Mouse (Mus musculus): ENCODE data around the gene Fam189a1. TPM values are rescaled to one million over a fixed set of nuclear protein-coding genes. Genes with fewer than 3 reads are reported as not detected.

Fam189a1 gene
- polyA plus RNA-seq, 1 experiment from 2014 or later: 7.7 TPM

GRCm38 (mm10) chr7:64819683-64820082, 336.7 kb downstream of the Fam189a1 start:
- ATAC-seq (ENCODE audit: low FRiP score): no peak
- Histone ChIP-seq H3K36me3 (no peaks in the 10 kb centered on the region), H3K4me1 (no peaks in the 10 kb centered on the region), H3K9me3 (replicated peaks) (no peaks in the 10 kb centered on the region), H3K4me2 (replicated peaks) (no peak overlapping the region), H3K4me3 (no peak overlapping the region), H3K27me3 (no peaks in the 10 kb centered on the region), H3K9ac (no peak overlapping the region), H3K27ac (no peak overlapping the region)
- 85% methylated on average over 9 of the region's 9 CpGs for WGBS

GRCm38 (mm10) chr7:64808876-64809275, 347.5 kb downstream of the Fam189a1 start:
- ATAC-seq (ENCODE audit: low FRiP score): peak; percentile 66; the same call in 1 of the 2 replicates
- Histone ChIP-seq H3K9me3 (replicated peaks) (no peaks in the 10 kb centered on the region), H3K9ac (no peak overlapping the region), H3K4me1 (peaks cover 13% of the 10 kb centered on the region), H3K36me3 (no peaks in the 10 kb centered on the region), H3K27ac (no peak overlapping the region), H3K27me3 (no peaks in the 10 kb centered on the region), H3K4me3 (no peak overlapping the region), H3K4me2 (replicated peaks) (no peak overlapping the region)
- 29% methylated on average over 6 of the region's 6 CpGs for WGBS

- peak; percentile 21; the same call in 1 of the 2 replicates for ATAC-seq (ENCODE audit: low FRiP score)
- Histone ChIP-seq H3K9me3 (replicated peaks) (no peaks in the 10 kb centered on the region), H3K36me3 (no peaks in the 10 kb centered on the region), H3K27ac (no peak overlapping the region), H3K4me3 (no peak overlapping the region), H3K4me2 (replicated peaks) (no peak overlapping the region), H3K9ac (no peak overlapping the region), H3K27me3 (no peaks in the 10 kb centered on the region), H3K4me1 (peaks cover 14% of the 10 kb centered on the region)
- 73% methylated on average over 8 of the region's 8 CpGs for WGBS
Measured at GRCm38 (mm10) chr7:64805100-64805499, 351.3 kb downstream of the Fam189a1 start.

- Histone ChIP-seq H3K4me1 (no peaks in the 10 kb centered on the region), H3K9me3 (replicated peaks) (no peaks in the 10 kb centered on the region), H3K36me3 (no peaks in the 10 kb centered on the region), H3K9ac (no peak overlapping the region), H3K4me3 (no peak overlapping the region), H3K27ac (no peak overlapping the region), H3K27me3 (no peaks in the 10 kb centered on the region), H3K4me2 (replicated peaks) (no peak overlapping the region)
- no peak for ATAC-seq (ENCODE audit: low FRiP score)
- WGBS: 86% methylated on average over 6 of the region's 6 CpGs
Measured at GRCm38 (mm10) chr7:64795554-64795953, 360.8 kb downstream of the Fam189a1 start.

GRCm38 (mm10) chr7:64792031-64792430, 364.3 kb downstream of the Fam189a1 start:
- Histone ChIP-seq H3K36me3 (no peaks in the 10 kb centered on the region), H3K9ac (no peak overlapping the region), H3K4me1 (no peaks in the 10 kb centered on the region), H3K27ac (no peak overlapping the region), H3K27me3 (no peaks in the 10 kb centered on the region), H3K4me2 (replicated peaks) (no peak overlapping the region), H3K9me3 (replicated peaks) (no peaks in the 10 kb centered on the region), H3K4me3 (no peak overlapping the region)
- 72% methylated on average over 8 of the region's 8 CpGs for WGBS
- no peak for ATAC-seq (ENCODE audit: low FRiP score)

GRCm38 (mm10) chr7:64791145-64791544, 365.2 kb downstream of the Fam189a1 start:
- H3K4me3 ChIP-seq: no peak overlapping the region
- no peak overlapping the region for H3K27ac ChIP-seq
- no peaks in the 10 kb centered on the region for H3K4me1 ChIP-seq
- WGBS: 74% methylated on average over 9 of the region's 9 CpGs
- ATAC-seq (ENCODE audit: low FRiP score): no peak
- H3K4me2 ChIP-seq (replicated peaks): no peak overlapping the region
- H3K27me3 ChIP-seq: no peaks in the 10 kb centered on the region
- no peak overlapping the region for H3K9ac ChIP-seq
- H3K36me3 ChIP-seq: no peaks in the 10 kb centered on the region
- no peaks in the 10 kb centered on the region for H3K9me3 ChIP-seq (replicated peaks)

GRCm38 (mm10) chr7:64785040-64785439, 371.3 kb downstream of the Fam189a1 start:
- Histone ChIP-seq H3K9ac (no peak overlapping the region), H3K27ac (no peak overlapping the region), H3K9me3 (replicated peaks) (no peaks in the 10 kb centered on the region), H3K4me1 (0 out of 2 replicates have a peak, but pooled peaks cover 4% of the 10 kb centered on the region), H3K27me3 (no peaks in the 10 kb centered on the region), H3K4me2 (replicated peaks) (no peak overlapping the region), H3K4me3 (no peak overlapping the region), H3K36me3 (no peaks in the 10 kb centered on the region)
- ATAC-seq (ENCODE audit: low FRiP score): no peak
- WGBS: 42% methylated on average over 3 of the region's 3 CpGs

GRCm38 (mm10) chr7:64779501-64779900, 376.9 kb downstream of the Fam189a1 start:
- Histone ChIP-seq H3K9me3 (replicated peaks) (no peaks in the 10 kb centered on the region), H3K9ac (no peak overlapping the region), H3K36me3 (no peaks in the 10 kb centered on the region), H3K4me1 (0 out of 2 replicates have a peak, but pooled peaks cover 4% of the 10 kb centered on the region), H3K4me2 (replicated peaks) (no peak overlapping the region), H3K4me3 (no peak overlapping the region), H3K27me3 (no peaks in the 10 kb centered on the region), H3K27ac (no peak overlapping the region)
- ATAC-seq (ENCODE audit: low FRiP score): no peak
- WGBS: 82% methylated on average over 4 of the region's 4 CpGs

- Histone ChIP-seq H3K9me3 (replicated peaks) (no peaks in the 10 kb centered on the region), H3K27ac (no peak overlapping the region), H3K9ac (no peak overlapping the region), H3K27me3 (no peaks in the 10 kb centered on the region), H3K4me2 (replicated peaks) (no peak overlapping the region), H3K4me1 (peaks cover 12% of the 10 kb centered on the region; the same call in 1 of the 2 replicates), H3K36me3 (no peaks in the 10 kb centered on the region), H3K4me3 (no peak overlapping the region)
- 91% methylated on average over 13 of the region's 13 CpGs for WGBS
- ATAC-seq (ENCODE audit: low FRiP score): no peak
Measured at GRCm38 (mm10) chr7:64776708-64777489, 379.5 kb downstream of the Fam189a1 start.

GRCm38 (mm10) chr7:64773465-64773864, 382.9 kb downstream of the Fam189a1 start:
- Histone ChIP-seq H3K9me3 (replicated peaks) (no peaks in the 10 kb centered on the region), H3K9ac (no peak overlapping the region), H3K4me2 (replicated peaks) (no peak overlapping the region), H3K36me3 (no peaks in the 10 kb centered on the region), H3K27me3 (no peaks in the 10 kb centered on the region), H3K27ac (no peak overlapping the region), H3K4me1 (peaks cover 8% of the 10 kb centered on the region; the same call in 1 of the 2 replicates), H3K4me3 (no peak overlapping the region)
- ATAC-seq (ENCODE audit: low FRiP score): no peak
- 44% methylated on average over 10 of the region's 10 CpGs for whole genome bisulfite sequencing

GRCm38 (mm10) chr7:64770779-64771390, 385.5 kb downstream of the Fam189a1 start:
- H3K27me3 ChIP-seq: no peaks in the 10 kb centered on the region
- WGBS: 78% methylated on average over 8 of the region's 8 CpGs
- ATAC-seq (ENCODE audit: low FRiP score): no peak
- H3K9ac ChIP-seq: no peak overlapping the region
- H3K4me3 ChIP-seq: no peak overlapping the region
- peaks cover 8% of the 10 kb centered on the region; the same call in 1 of the 2 replicates for H3K4me1 ChIP-seq
- H3K9me3 ChIP-seq (replicated peaks): no peaks in the 10 kb centered on the region
- H3K4me2 ChIP-seq (replicated peaks): no peak overlapping the region
- H3K27ac ChIP-seq: 0 out of 2 replicates have a peak overlapping the region, but pooled peaks have one; percentile 62
- no peaks in the 10 kb centered on the region for H3K36me3 ChIP-seq

- peak overlapping the region; percentile 62 for H3K27ac ChIP-seq
Measured at GRCm38 (mm10) chr7:64769768-64770167, 386.6 kb downstream of the Fam189a1 start.

More at GRCm38 (mm10) chr7:64769768-64770167, 386.6 kb downstream of the Fam189a1 start:
- 44% methylated on average over 7 of the region's 7 CpGs for WGBS
- Histone ChIP-seq H3K27me3 (no peaks in the 10 kb centered on the region), H3K36me3 (no peaks in the 10 kb centered on the region), H3K4me2 (replicated peaks) (no peak overlapping the region), H3K9ac (no peak overlapping the region), H3K9me3 (replicated peaks) (no peaks in the 10 kb centered on the region), H3K4me3 (no peak overlapping the region), H3K4me1 (peaks cover 8% of the 10 kb centered on the region; the same call in 1 of the 2 replicates)
- ATAC-seq (ENCODE audit: low FRiP score): peak; percentile 53
